Mouse (Mus musculus): ENCODE results near the gene Inpp5a.

The Inpp5a gene

GRCm38 (mm10) chr7:139576064-139576686, 187.3 kb downstream of the Inpp5a start:
- no peak for DNase-seq (ENCODE audit: low read depth, low spot score)

DNA sequence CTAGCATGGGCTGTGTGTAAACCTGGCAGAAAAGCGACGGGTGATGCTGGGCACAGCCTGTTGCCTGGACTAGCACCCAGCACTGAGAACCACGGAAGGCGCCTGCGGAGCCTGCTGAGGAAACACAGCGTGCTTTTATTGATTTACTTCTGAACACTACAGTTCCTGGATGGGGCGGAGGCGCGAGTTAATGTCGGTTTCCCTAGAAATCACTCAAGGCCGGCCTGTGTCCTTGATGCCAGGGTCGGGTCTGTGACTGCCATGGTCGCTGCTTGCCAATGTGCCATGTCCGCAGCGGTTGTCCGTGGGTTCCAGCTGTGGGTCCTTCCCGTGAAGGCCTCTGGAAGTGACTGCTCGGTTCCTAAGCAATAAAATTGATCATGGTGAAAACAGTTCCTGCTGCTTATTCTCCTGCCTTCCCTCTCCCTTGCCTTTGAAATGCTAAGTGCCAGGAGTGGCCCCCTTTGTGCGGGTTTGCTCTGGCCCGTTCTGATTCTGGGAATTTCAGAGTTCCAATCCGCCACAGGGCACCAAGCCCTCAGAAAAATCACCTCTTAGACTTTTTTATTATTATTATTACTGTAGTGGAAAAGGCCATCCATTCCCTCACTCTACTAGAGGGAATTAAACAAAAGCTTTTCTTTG, 190.5 kb downstream of the Inpp5a start:
- no peak for DNase-seq (ENCODE audit: low read depth, low spot score)

DNA sequence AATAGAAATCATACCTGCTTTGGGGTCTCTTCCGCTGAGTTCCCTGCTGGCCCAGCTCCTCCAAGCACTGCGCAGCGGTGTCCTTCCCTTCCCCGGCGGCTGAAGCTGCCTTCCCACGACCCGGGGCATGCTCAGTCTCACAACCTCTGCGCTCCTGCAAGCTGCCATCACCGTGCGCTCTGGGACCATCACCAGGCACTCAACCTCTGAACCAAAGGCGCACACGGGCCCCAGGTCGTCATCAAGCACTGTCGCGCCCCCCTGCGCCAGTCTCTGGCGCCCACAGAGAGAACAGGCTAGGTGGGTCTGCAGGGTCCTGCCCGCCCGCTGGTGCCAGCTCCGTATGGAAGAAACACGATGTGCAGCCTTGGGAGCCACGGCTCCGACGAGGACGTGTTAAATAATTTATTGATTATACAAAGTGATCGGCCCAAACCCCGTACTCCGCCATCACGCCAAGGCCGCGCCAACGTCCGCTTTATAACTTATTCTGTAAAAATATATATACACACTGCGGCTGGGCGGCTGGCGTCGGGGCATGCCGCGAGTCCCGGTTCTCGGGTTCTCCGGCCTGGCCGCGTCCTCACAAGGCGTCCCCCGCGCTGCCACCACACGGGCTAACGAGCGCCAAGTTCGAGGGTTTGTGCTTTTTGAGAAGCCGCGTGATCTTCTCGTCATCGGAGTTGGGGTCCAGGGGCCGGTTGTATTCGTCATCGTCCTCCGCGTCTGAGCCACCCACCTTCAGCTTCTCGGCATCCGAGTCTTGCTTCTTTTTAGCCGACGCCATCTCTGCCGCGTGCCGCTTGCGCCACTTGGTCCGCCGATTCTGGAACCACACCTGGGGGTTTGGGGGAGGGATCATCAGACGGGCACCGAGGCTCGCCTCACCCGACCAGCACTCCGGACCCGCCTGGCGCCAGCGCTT, 192.2 kb downstream of the Inpp5a start:
- no peak for DNase-seq (ENCODE audit: low read depth, low spot score)

DNA sequence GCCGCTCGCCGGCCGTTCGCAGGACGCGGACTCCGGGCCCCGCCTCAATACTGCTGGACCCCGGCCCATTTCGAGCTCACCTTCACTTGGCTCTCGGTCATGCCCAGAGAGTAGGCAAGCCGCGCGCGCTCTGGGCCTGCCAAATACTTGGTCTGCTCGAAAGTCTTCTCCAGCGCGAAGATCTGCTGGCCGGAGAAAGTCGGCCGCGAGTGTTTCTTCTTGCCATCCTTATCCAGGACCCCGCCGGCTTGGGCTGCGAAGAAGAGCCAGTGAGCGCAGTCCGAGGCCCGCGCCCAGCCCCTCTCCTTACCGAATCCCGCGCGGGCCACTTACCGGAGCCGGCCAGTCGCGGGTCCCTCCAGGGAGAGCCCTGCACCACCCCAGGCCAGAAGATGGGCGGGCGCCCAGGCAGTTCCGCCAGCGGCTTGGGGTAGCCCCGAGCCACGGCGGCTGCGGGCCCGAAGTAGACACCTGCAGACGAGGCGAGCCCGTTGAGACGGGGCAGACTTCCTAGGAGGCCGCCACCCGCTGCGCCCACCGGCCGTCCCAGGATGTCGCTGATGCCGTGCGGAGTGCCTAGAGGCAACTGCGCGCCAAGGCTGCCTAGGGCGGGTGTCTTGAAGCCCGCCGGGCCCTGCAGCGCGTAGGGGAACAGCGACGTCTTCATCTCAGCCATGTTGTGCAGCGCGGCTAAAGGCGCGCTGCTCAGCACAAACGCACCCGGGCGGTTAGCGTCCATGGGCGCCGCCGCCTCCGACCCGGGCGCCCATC, 193.1 kb downstream of the Inpp5a start:
- DNase-seq (ENCODE audit: low read depth, low spot score) = no peak

DNA sequence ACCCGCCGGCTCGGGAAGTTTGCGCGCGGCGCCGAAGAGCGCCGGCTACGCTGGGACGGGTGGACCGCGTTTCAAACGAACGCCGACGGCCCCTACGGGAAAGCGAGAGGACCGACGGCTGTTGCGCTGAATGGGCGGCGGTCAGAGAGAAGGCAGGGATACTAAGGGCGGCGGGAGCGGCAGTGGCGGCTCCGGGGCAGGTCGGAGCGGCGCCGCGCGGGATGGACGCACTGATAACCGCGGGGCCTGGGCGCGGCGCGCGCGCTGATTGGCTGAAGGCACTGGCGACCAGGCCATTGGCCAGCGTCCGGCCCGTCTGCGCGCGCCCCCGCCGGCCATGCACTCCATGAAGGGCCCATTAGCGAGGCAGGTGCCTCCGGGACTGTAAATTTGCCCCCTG, 193.7 kb downstream of the Inpp5a start, which contains the start of gene Nkx6-2:
Gene Nkx6-2, minus strand, starts transcription at position 203 of the 400 bp plus-strand sequence.
- no peak for DNase-seq (ENCODE audit: low read depth, low spot score)

GRCm38 (mm10) chr7:139583094-139583737, 194.3 kb downstream of the Inpp5a start:
- no peak for DNase-seq (ENCODE audit: low read depth, low spot score)

DNA sequence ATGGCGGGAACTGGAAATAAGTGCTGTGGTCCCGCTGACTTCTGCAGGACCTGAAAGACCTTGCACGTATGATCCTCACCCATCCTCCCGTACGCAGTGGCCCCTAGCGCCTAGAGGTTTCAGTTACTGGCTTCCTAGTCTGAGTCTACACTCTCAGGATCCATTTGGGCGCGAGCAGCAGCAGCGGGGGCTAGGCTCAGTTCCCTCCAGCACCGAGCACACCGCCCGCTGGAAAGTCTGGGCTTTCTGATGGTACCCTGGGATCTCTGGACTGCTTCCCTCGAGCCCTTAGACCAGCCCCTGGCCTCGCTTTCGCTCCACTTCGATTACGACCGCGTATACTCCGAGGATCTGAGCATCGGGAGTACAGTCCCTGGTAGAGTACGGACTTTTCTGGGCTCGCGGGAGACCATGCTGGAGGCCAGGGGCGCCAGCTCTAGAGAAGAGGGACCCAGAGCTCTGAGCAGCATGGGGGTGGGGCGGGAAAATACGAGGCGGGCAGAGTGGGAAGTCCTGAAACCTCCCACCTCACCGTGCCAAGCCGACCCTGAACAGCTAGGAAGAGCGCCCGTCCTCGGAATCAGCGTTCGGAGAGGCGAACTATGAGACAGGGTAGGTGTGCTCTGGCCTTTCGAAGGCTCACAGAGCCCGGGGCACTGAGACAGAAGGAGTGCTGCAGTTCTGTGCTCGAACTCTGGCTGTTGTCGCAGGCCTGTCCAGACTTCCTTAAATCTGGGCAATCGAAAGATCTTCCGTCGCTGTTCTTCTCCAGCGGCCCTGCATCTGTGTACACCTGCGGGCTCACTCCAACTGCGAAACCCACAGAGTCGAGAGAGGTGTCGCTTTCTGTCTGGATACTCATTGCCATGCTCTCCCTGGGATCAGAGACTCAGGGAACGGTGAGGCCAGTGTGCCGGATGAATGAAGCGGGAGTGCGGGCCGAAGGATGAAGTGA, 195.6 kb downstream of the Inpp5a start:
- no peak for DNase-seq (ENCODE audit: low read depth, low spot score)

GRCm38 (mm10) chr7:139585183-139585821, 196.4 kb downstream of the Inpp5a start:
- no peak for DNase-seq (ENCODE audit: low read depth, low spot score)

DNA sequence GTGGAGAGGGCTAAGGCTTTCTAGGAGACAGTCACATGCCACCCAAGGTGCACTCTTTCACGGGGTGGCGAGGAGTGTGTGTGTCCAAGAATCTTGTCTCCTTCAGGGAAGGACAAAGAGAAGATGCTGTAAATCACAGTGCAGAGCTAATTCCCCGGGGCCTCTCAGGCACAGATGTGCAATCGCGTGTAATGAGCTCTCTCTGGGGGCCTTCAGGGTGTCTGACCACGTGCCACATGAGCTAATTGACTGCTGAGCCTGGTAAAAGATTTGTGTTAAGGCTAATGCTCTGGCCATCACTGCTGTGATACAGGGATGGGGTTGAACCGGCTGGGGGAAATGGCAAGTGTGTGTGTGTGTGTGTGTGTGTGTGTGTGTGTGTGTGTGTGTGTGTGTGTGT, 199.0 kb downstream of the Inpp5a start:
- DNase-seq (ENCODE audit: low read depth, low spot score) = no peak

GRCm38 (mm10) chr7:139590302-139590701, 201.4 kb downstream of the Inpp5a start:
- no peak for DNase-seq (ENCODE audit: low read depth, low spot score)

DNA sequence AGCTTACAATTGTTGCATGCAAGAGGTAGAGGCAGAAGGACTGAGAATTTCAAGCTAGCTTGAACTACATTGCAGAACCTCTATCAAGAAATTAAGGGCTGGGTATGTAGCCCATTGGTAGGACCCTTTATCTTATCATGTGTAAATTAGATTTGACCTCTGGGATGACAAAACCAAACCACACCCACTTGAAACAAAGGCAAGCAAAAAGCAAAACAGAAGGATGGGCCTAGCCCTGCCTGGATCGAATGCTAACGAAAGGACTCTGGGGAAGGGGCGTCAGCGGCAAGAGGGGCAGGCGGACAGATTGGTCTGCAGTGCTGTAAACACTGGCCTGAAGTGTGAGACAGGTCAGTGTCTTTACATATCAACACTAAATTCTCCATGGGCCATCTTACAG, 202.4 kb downstream of the Inpp5a start:
- no peak for DNase-seq (ENCODE audit: low read depth, low spot score)

- DNase-seq (ENCODE audit: low read depth, low spot score) = no peak
These were observed 206.4 kb downstream of the Inpp5a start for GRCm38 (mm10) chr7:139595311-139595710.

- DNase-seq (ENCODE audit: low read depth, low spot score) = no peak
These were observed 207.0 kb downstream of the Inpp5a start for GRCm38 (mm10) chr7:139595862-139596261.

DNA sequence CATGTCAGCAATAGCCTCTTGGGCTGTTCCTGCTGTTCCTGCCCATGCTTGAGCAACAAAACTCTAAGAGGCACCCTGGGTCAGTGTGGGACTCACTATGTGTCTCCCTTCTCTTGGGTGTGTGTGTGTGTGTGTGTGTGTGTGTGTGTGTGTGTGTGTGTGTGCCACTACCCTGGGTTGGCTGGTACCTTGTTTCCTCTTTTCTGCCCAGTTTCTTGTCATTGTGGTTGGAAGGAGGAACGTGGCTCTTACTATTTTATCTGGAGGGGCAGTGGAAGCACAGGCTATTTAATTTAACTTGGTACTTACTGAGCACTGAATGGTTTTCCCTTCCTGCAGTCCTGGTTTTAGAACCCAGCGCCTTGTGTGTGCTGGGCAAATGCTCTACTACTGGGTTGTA, 221.4 kb downstream of the Inpp5a start:
- DNase-seq (ENCODE audit: low read depth, low spot score) = no peak

GRCm38 (mm10) chr7:139615767-139616766, 227.2 kb downstream of the Inpp5a start:
- peak; percentile 42 for DNase-seq (ENCODE audit: low read depth, low spot score)

DNA sequence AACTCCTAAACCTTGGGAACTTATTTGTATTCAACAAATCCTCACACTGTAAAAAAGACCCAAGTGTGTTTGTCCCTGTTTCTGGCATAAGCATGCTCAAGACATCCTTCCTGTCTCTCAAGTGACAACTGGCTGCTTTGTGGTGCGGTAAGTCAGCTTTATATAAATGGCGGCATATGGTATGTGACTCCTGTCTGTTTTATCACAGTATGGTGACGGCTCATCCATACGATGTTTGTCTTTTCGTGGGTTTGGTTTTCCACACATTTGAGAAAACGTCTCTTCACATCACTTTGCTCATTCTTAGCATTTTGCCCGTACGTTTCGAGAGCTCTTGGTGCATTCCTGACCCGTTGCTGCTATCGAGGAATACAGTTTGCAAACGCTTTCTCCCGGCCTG, 233.7 kb downstream of the Inpp5a start:
- no peak for DNase-seq (ENCODE audit: low read depth, low spot score)

DNA sequence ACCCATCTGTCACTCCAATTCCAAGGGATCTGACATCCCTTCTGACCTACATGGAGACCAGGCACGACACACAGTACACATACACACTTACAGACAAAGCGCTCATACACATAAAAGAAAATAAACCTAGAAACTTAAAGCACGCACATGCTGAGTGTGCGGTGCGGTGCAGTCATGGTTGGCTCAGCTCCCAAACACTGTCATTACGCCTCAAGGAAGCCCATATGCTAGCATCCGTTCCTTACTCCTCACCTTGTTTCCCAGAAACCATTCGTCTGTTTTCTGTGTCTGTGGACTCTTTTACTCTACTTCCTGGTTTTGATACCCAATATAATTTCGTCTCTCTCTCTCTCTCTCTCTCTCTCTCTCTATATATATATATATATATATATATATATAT, 236.2 kb downstream of the Inpp5a start:
- no peak for DNase-seq (ENCODE audit: low read depth, low spot score)
